Mouse (Mus musculus): Measurements from ENCODE around the gene Rela.

- no peak for TF ChIP-seq GATA1 (IDR thresholded peaks at IDR 0.05; ENCODE audit: borderline replicate concordance, low read length)
- TF ChIP-seq FLI1 (IDR thresholded peaks at IDR 0.05; ENCODE audit: low read length) = no peak
Measured at GRCm38 (mm10) chr19:5632120-5632519, 5.2 kb upstream of the Rela start.
